Mouse (Mus musculus) left cerebral cortex, adult 8-10 months (tissue): Measurements from ENCODE around the gene Mast3. TPM values are rescaled to one million over a fixed set of nuclear protein-coding genes. Genes with fewer than 3 reads are reported as not detected.

Source experiments
- DNase-seq, 2 experiments: peaks; one replicate each; pipeline ENCODE4 v3.0.0; 2022; ENCODE audit warnings: low spot score in 2 of 2
- microRNA-seq, 2 experiments: library from miRNA; unstranded; fragments of <30 nt; microRNA quantifications; one replicate each; pipeline ENCODE4 v1.2.0; 2022
- total RNA-seq, 4 experiments: library from RNA; stranded (reverse); gene quantifications; 2 replicates each; pipeline ENCODE4 v1.2.4; 2022

Mast3 gene
- total RNA-seq, 4 experiments from 2014 or later: 276 to 316 (median 288) TPM

DNA sequence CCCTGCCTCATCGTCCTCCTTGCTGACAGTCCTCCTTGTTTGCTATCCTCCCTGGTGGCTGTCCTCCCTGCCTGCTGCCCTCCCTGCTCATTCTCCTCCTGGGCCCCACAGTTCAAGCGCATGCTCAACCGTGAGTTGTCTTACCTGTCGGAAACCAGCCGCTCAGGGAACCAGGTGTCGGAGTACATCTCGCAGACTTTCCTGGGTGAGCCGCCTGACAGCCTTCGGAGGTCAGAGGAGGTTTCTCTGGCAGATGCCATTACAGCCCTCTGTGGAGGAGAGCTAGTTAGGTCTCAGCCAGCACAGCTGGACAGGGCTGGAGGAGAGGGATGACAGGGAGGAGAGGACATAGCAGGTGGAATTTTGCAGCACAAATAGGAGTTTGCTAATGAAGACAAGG is 58.2 kb downstream of the Mast3 start:
- no peak for DNase-seq

DNA sequence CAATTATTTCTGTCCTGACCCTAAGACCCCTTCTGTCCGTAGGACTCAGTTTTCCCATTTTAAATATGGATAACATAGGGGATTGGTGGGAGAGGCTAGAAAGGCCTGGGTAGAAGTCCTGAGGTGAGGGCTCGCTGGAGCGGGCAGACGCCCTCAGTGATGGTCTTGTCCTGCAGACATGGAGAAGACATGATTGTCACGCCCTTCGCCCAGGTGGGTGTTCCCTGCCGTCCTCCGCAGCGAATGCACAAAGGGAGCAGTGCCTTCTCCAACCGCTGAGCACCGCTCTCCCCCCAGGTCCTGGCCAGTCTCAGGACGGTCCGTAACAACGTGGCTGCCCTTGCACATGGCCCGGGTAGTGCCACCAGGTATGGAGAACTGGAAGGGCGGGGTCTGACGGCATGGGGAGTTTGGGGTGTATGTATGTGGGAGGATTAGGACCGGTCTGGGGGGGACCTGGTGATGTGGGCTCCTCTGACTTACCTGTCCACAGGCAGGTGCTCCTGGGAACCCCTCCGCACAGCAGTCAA is 59.1 kb downstream of the Mast3 start:
- no peak for DNase-seq

- DNase-seq: peak in 1 of 2 experiments; percentile 10
Measured at GRCm38 (mm10) chr8:70744806-70745205, 60.0 kb downstream of the Mast3 start.

- DNase-seq: peak in 1 of 2 experiments; percentile 20
Measured at GRCm38 (mm10) chr8:70743656-70744590, 60.9 kb downstream of the Mast3 start.

GRCm38 (mm10) chr8:70742981-70743655 is 61.7 kb downstream of the Mast3 start:
- DNase-seq: no peak

DNA sequence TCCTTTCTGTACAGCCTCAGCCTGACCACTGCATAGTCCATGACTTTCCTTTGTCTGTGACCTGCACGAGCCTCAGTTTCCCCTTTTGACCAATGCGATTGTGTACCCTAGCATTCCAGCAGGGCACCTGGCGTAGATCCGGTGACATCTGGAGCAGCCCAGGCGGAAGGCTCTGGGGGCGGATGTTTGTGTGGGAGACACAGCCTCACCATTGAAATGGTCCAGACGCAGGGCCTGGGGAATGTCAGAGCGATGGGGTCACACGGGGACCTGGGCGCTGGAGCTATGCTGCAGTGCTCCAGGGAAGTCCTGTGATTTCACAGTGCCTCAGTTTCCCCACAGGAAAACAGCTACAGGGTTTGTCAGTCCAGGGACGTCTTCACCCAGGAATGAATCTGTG is 62.7 kb downstream of the Mast3 start:
- no peak for DNase-seq

DNA sequence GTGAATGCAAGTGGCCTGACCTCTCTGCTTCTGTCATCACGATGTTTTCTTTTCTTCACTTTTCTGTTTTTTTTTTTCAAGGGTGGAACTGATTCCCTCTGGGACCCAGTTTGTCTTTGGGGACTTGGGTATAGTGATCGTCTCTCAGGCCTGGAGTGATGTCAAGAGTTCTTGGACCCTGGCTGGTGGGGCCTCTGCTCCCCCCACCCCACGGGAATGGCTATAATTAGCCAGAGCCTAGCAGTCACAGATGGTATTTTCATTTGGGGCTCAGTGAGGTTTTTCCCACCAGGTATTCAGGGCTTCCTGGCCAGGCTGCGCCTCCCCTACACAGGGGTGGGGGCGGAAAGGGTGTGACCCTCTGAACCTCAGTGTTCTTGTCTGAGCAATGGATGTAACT is 63.2 kb downstream of the Mast3 start:
- DNase-seq: no peak

- no peak for DNase-seq
Measured at GRCm38 (mm10) chr8:70738211-70738610, 66.6 kb downstream of the Mast3 start.

GRCm38 (mm10) chr8:70737705-70738104 is 67.1 kb downstream of the Mast3 start:
- no peak for DNase-seq

- DNase-seq: no peak
Measured at GRCm38 (mm10) chr8:70730956-70731355, 73.9 kb downstream of the Mast3 start.

- no peak for DNase-seq
Measured at GRCm38 (mm10) chr8:70729808-70730475, 74.9 kb downstream of the Mast3 start.

Small RNA genes within 50 kb of the gene (microRNA-seq; reads per million reads assigned to microRNA genes)
- gene Mir7240: 9.7 to 15.6 reads per million in 2 experiments

Other genes starting within 250 kb of the Mast3 start
- 10 to 100 TPM; 54.5 to 60.3 (median 56.5) TPM for gene Isyna1, start 210.7 kb downstream of the Mast3 start, total RNA-seq
- gene Ssbp4, start 196.2 kb downstream of the Mast3 start, total RNA-seq: 100 to 1,000 TPM; 211 to 248 (median 234) TPM
- 1 to 10 TPM in 1 of 4 experiments, under 1 TPM in 3; 0.55 to 1.3 (median 0.87) TPM for gene Lrrc25, start 188.9 kb downstream of the Mast3 start, total RNA-seq
- gene Gdf15, start 172.6 kb downstream of the Mast3 start, total RNA-seq: not detected
- 10 to 100 TPM; 11.2 to 17.0 (median 13.4) TPM for gene Pgpep1, start 144.7 kb downstream of the Mast3 start, total RNA-seq
- 10 to 100 TPM; 61.5 to 65.0 (median 63.0) TPM for gene Lsm4, start 131.8 kb downstream of the Mast3 start, total RNA-seq
- 100 to 1,000 TPM; 206 to 222 (median 214) TPM for gene Jund, start 106.1 kb downstream of the Mast3 start, total RNA-seq
- gene Iqcn, start 101.6 kb downstream of the Mast3 start, total RNA-seq: under 1 TPM in 1 of 4 experiments, not detected in 3; 0.07 TPM
- gene Gm3336, start 86.5 kb downstream of the Mast3 start, total RNA-seq: not detected
- 1 to 10 TPM; 1.7 to 2.8 (median 2.2) TPM for gene Pde4c, start 81.3 kb downstream of the Mast3 start, total RNA-seq
- gene Rab3a, start 50.4 kb downstream of the Mast3 start, total RNA-seq: 100 to 1,000 TPM; 805 to 866 (median 821) TPM
- 10 to 100 TPM; 31.0 to 39.0 (median 32.8) TPM for gene Mpv17l2, start 44.1 kb downstream of the Mast3 start, total RNA-seq
- gene Pik3r2, start 28.3 kb downstream of the Mast3 start, total RNA-seq: 100 to 1,000 TPM; 143 to 151 (median 149) TPM
- 1 to 10 TPM in 2 of 4 experiments, under 1 TPM in 2; 0.84 to 1.3 (median 1.0) TPM for gene Il12rb1, start 3.4 kb upstream of the Mast3 start, total RNA-seq
- 10 to 100 TPM; 10.9 to 22.7 (median 17.6) TPM for gene Arrdc2, start 34.7 kb upstream of the Mast3 start, total RNA-seq
- 10 to 100 TPM; 15.7 to 28.6 (median 17.7) TPM for gene Kcnn1, start 58.2 kb upstream of the Mast3 start, total RNA-seq
- gene Ccdc124, start 68.9 kb upstream of the Mast3 start, total RNA-seq: 10 to 100 TPM; 76.5 to 94.5 (median 85.6) TPM
- 10 to 100 TPM; 10.2 to 11.9 (median 11.5) TPM for gene Slc5a5, start 87.7 kb upstream of the Mast3 start, total RNA-seq
- gene Rpl18a, start 92.4 kb upstream of the Mast3 start, total RNA-seq: 100 to 1,000 TPM; 653 to 769 (median 710) TPM
- gene Map1s, start 100.9 kb upstream of the Mast3 start, total RNA-seq: 100 to 1,000 TPM in 1 of 4 experiments, 10 to 100 TPM in 3; 89.4 to 101 (median 91.1) TPM